Mouse (Mus musculus) kidney, embryonic 15.5 days (tissue): ENCODE data around the gene Flad1. TPM values are rescaled to one million over a fixed set of nuclear protein-coding genes. Genes with fewer than 3 reads are reported as not detected.

Source experiments
- ATAC-seq: fragments of 200-750 bp; cut with Nextera tagmentation; replicated peaks from 2 replicates; pipeline ENCODE4 v1.8.0; 2017; ENCODE audit warnings: moderate TSS enrichment; ENCODE audit not compliant: low FRiP score
- H3K27ac ChIP-seq: fragments of 300-500 bp; sonication (generic); 2 replicates; pipeline ENCODE4 v1.5.1; 2015; ENCODE audit warnings: mild to moderate bottlenecking, inconsistent platforms
- H3K27me3 ChIP-seq: fragments of 300-500 bp; sonication (generic); 2 replicates; pipeline ENCODE4 v1.6.1; 2015; ENCODE audit warnings: inconsistent platforms
- H3K36me3 ChIP-seq: fragments of 300-500 bp; sonication (generic); 2 replicates; pipeline ENCODE4 v1.6.1; 2015; ENCODE audit warnings: inconsistent platforms
- H3K4me1 ChIP-seq: fragments of 300-500 bp; sonication (generic); 2 replicates; pipeline ENCODE4 v1.6.1; 2015; ENCODE audit warnings: inconsistent platforms
- H3K4me2 ChIP-seq: fragments of 300-500 bp; sonication (generic); 2 replicates; pipeline ENCODE4 v1.6.1; 2015; ENCODE audit warnings: moderate library complexity, mild to moderate bottlenecking, inconsistent platforms
- H3K4me3 ChIP-seq: fragments of 300-500 bp; sonication (generic); replicated peaks from 2 replicates; pipeline ENCODE4 v1.5.1; 2015; ENCODE audit warnings: mild to moderate bottlenecking, inconsistent platforms
- H3K9ac ChIP-seq: fragments of 300-500 bp; sonication (generic); 2 replicates; pipeline ENCODE4 v1.6.1; 2015; ENCODE audit warnings: mild to moderate bottlenecking, inconsistent platforms
- H3K9me3 ChIP-seq: fragments of 300-500 bp; sonication (generic); replicated peaks from 2 replicates; pipeline ENCODE4 v1.6.1; 2016; ENCODE audit warnings: inconsistent platforms
- WGBS: fragments of 180-500 bp; shearing (Covaris S2); methylation state at CpG from one replicate; pipeline ENCODE4 v1.1.7; 2015; ENCODE audit warnings: mixed read lengths; 5-methylcytosine and 5-hydroxymethylcytosine counted together
- polyA plus RNA-seq: library from polyadenylated mRNA; unstranded; fragments of >200 nt; fragmentation: Nextera tagmentation; extraction: Ambion mirVana; gene quantifications from 2 replicates; pipeline ENCODE4 v1.2.1, GENCODE M21; 2015

Gene Flad1
- polyA plus RNA-seq, 1 experiment from 2014 or later: 31.4 TPM

DNA sequence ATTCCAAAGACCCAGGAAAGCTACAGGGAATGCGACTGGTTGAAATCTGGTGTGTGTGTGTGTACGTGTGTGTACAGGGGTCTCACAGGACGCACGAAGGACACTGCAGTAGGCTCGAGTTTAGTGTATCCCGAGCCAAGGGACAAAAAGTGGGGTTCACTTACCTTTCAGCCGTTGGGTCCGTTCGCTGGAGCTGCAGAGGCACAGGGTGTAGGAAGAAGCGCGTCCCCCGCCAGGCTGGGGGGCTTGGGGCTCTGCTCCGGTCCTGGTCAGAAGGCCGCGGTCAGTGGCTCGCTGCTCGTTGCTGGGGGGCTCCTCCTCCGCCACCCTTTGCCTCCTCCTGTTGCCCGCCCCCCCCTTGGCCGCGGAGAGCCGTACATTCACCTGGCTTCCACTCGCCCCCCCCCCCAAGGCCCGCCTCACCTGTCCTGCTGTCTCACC, 18.8 kb downstream of the Flad1 start:
- H3K9ac ChIP-seq: peak overlapping the region; percentile 59
- H3K4me3 ChIP-seq: peak overlapping the region; percentile 59
- H3K27me3 ChIP-seq: no peaks in the 10 kb centered on the region
- no peaks in the 10 kb centered on the region for H3K36me3 ChIP-seq
- ATAC-seq: no peak
- no peaks in the 10 kb centered on the region for H3K9me3 ChIP-seq
- under 1% methylated on average over 17 of the region's 24 CpGs for WGBS
- H3K4me1 ChIP-seq: peaks cover 80% of the 10 kb centered on the region
- peak overlapping the region; percentile 95 for H3K27ac ChIP-seq
- H3K4me2 ChIP-seq: peak overlapping the region; percentile 99

DNA sequence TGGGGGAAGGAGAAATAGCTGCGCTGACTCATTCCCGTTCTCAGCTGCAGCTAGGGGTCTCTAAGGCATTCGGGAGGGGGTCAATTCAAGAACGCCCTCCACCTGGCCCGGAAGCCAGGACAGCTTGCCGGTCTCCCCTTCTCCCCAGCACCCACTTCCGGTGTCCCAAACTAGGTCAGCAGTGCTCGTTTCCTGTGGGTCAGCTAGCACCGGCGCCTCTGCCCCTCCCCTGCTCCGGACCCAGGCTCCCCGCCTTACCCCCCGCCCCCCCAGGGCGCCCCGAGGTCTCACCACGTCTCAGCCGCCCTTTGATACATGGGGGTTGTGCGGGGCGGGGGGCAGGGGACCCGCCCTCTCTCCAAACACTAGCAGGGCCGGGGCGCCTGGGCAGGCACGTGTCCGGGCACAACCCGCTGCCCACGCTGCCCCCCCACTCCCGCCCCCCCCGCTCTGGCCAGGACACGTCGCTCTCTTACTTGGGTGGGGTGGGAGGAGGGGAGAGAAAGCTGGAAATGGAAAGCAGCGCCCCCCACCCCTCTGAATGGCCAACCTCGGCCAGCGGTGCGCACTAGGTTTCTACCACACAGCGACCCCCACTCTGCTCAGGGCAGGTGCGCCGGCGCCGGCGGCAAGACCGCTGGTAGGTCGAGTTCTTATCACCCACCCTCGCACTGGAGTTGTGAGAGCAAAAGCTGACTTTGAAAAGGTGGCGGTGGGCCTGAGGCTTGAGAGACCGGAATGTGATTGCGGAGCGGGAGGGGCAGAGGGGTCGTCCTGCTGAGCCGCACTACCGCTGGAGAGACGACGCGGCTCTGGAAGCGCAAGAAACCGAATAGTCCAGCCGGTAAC, 19.8 kb downstream of the Flad1 start:
- H3K27me3 ChIP-seq: no peaks in the 10 kb centered on the region
- peak overlapping the region; percentile 99 for H3K4me2 ChIP-seq
- WGBS: under 1% methylated on average over 55 of the region's 56 CpGs
- no peak for ATAC-seq
- H3K27ac ChIP-seq: peak overlapping the region; percentile 95
- H3K9me3 ChIP-seq: no peaks in the 10 kb centered on the region
- peaks cover 88% of the 10 kb centered on the region for H3K4me1 ChIP-seq
- H3K9ac ChIP-seq: peak overlapping the region; percentile 59
- no peaks in the 10 kb centered on the region for H3K36me3 ChIP-seq
- peak overlapping the region; percentile 59 for H3K4me3 ChIP-seq

DNA sequence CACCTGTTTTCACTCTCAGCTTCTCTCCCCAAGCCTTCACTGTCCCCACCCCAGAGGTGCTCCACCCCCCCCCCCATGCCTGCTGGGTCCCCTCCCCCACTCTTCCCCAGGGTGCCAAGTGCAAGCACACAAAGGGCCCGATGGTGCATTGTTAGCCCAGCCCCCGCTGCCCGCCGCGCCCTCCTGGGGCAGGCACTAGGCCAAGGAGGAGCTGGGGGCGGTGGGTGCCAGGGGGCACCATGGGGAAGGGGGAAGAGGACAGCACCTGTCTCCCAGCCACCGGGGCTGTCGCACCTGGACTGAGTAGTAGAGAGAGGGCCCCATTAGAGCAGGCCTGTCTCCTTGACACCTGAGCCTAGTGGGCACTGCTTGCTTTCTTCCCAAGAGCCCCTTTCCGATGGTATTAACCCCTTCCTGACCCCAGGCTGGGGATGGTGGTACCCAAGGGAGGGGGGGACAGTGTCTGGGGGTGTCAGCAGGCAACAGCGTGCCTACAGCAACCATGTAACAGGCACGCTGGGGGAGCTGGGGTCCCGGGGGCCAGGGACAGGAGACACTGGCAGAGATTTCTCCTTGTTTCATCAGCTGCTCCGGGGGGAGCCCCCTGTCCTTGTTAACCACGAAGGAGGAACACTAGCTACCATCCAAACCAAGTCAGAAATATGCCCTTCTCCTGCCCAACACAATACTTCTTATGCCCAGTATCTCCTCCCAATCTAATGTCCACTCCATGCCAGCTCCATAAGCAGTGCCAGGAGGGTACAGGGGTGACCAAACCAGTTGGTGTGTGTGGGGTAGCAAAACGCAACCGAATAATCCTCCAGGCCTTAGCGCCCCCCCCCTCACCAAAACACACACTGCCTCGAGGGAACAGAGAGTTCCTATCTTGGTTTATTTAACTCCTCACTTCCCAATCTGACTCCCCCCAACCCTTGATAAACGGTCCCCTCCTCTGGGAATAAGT, 20.7 kb downstream of the Flad1 start:
- 14% methylated on average over 19 of the region's 19 CpGs for WGBS
- H3K27ac ChIP-seq: peak overlapping the region; percentile 95
- no peak for ATAC-seq
- H3K4me3 ChIP-seq: peak overlapping the region; percentile 59
- H3K27me3 ChIP-seq: no peaks in the 10 kb centered on the region
- H3K9ac ChIP-seq: peak overlapping the region; percentile 59
- peaks cover 86% of the 10 kb centered on the region for H3K4me1 ChIP-seq
- no peaks in the 10 kb centered on the region for H3K36me3 ChIP-seq
- peak overlapping the region; percentile 99 for H3K4me2 ChIP-seq
- H3K9me3 ChIP-seq: no peaks in the 10 kb centered on the region

DNA sequence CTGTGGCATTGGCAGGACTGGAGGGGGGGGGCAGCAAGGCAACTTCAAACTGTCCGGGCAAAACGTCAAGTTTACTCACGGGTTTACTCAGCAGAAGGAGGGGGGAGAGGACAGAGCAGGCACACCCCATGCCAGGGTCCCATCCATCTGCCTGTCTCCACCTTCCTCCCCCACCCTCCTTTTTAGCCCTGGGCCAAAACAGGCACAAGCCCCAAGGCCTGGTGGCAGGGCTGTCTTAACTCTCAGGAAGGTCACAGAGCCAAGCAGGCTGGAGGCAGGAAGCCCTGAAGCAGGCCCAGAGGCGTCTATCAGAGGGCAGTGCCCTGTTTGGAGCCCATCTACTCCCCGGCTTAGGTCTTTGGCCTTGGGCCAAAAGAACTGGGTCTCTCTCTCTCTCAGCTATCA, 21.6 kb downstream of the Flad1 start:
- Histone ChIP-seq H3K4me1 (peaks cover 86% of the 10 kb centered on the region), H3K4me2 (peak overlapping the region; percentile 99), H3K36me3 (no peaks in the 10 kb centered on the region), H3K9me3 (no peaks in the 10 kb centered on the region), H3K27ac (peak overlapping the region; percentile 45; the same call in 1 of the 2 replicates), H3K27me3 (no peaks in the 10 kb centered on the region), H3K9ac (no peak overlapping the region), H3K4me3 (0 out of 2 replicates have a peak overlapping the region, but pooled peaks have one; percentile 59)
- WGBS: 39% methylated on average over 5 of the region's 5 CpGs
- ATAC-seq: no peak

DNA sequence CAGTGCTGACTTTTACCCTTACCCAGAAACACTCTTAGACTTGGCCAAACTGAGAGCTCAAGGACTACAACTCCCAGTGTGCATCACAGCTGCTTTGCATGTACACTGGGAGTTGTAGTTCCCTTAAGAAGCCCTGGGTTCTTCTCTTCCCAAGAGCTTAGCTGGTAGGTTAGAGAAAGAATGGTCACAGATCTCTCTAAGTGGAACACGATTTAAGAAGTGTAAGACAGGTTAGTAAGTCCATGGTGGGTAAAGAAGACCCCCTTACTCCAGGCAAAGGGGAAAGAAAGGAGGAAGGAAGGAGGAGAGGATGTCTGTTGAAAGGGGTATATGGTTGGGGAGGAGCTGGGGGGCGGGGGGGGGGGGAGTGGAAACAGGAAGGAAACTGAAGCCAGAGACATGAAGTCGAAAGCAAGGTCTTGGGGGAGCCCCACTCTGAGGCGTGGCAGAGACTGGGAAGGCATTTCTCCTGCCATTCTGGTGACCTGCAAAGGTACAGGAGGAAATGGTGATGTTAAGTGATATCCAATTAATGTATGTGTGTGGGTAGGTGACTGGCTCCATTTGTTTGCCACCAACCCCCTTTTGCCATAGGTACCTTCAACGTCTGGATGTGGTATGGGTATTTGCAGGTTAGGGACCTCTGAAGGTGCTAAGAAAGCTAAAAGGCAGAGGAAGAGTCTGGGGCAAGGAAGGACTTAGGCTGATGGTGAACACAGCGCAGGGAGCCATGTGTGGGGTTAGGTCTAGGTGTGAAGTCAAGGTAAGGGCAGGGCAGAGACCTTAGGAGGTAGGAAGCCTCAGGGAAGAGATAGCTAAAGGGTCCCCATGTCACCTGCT, 22.5 kb downstream of the Flad1 start:
- ATAC-seq: no peak
- Histone ChIP-seq H3K9me3 (no peaks in the 10 kb centered on the region), H3K4me2 (no peak overlapping the region), H3K4me1 (peaks cover 84% of the 10 kb centered on the region), H3K9ac (no peak overlapping the region), H3K36me3 (no peaks in the 10 kb centered on the region), H3K27ac (peak overlapping the region; percentile 45; the same call in 1 of the 2 replicates), H3K4me3 (no peak overlapping the region), H3K27me3 (no peaks in the 10 kb centered on the region)
- WGBS: 50% methylated on average over 6 of the region's 6 CpGs

DNA sequence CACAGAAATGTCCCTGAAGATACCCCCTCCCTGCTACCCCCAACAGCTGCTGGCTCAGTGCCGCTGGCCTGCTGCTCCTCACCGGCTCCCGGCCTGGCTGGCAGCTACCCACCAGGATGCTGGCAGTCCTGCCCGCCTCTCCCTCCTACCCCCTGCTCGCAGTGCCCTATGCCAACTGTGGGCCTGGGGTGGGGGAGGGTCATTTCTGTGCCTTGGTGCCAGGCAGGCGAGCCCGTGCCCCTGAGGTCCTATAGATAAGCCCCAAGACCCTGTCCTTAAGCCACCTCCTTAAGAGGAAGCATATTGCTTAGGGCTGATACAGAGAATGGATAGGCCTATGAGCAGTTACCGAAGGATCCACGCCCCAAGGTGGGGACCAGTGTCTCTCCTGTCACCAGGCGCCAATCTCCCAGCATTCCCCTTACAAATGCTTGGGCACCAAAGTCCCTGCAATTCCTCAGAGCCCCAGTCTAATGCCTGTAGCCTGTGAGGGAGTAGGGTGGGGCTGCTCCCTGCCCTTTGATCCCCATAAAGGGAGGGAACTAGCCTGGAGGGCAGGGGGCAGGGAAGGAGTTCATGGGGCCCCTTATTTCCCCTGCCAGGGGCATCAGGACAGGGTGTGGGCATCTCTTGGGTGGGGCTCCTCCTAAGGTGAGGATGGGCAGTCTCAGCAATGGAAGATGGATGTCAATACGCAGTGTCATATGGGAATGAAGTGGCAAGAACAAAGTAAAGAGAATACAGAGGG, 23.4 kb downstream of the Flad1 start:
- H3K9ac ChIP-seq: no peak overlapping the region
- 77% methylated on average over 11 of the region's 11 CpGs for WGBS
- 0 out of 2 replicates have a peak overlapping the region, but pooled peaks have one; percentile 27 for H3K27ac ChIP-seq
- H3K4me1 ChIP-seq: peaks cover 83% of the 10 kb centered on the region
- H3K4me2 ChIP-seq: 0 out of 2 replicates have a peak overlapping the region, but pooled peaks have one; percentile 15
- H3K9me3 ChIP-seq: no peaks in the 10 kb centered on the region
- H3K27me3 ChIP-seq: no peaks in the 10 kb centered on the region
- ATAC-seq: no peak
- no peaks in the 10 kb centered on the region for H3K36me3 ChIP-seq
- H3K4me3 ChIP-seq: 0 out of 2 replicates have a peak overlapping the region, but pooled peaks have one; percentile 3

DNA sequence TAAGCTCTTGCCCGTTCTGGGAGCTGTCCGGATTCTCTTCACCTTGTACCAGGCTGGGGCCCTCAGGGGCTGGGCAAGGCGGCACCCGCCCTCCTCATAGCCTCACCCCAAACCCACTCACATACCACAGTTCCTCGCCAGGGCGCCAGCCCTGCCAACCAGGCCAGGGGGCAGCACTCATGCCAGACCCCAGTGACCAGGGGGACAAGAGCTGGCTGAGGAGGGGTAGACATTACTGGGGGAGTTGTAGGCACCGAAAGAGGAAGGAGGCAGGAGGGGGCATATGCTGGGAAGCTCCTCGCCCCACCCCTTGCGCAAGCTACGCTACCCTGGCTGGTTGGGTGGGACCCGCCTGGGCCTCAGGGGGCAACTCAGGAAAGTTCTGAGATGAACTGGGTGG, 24.0 kb downstream of the Flad1 start:
- peaks cover 78% of the 10 kb centered on the region for H3K4me1 ChIP-seq
- no peak overlapping the region for H3K4me3 ChIP-seq
- no peak overlapping the region for H3K27ac ChIP-seq

DNA sequence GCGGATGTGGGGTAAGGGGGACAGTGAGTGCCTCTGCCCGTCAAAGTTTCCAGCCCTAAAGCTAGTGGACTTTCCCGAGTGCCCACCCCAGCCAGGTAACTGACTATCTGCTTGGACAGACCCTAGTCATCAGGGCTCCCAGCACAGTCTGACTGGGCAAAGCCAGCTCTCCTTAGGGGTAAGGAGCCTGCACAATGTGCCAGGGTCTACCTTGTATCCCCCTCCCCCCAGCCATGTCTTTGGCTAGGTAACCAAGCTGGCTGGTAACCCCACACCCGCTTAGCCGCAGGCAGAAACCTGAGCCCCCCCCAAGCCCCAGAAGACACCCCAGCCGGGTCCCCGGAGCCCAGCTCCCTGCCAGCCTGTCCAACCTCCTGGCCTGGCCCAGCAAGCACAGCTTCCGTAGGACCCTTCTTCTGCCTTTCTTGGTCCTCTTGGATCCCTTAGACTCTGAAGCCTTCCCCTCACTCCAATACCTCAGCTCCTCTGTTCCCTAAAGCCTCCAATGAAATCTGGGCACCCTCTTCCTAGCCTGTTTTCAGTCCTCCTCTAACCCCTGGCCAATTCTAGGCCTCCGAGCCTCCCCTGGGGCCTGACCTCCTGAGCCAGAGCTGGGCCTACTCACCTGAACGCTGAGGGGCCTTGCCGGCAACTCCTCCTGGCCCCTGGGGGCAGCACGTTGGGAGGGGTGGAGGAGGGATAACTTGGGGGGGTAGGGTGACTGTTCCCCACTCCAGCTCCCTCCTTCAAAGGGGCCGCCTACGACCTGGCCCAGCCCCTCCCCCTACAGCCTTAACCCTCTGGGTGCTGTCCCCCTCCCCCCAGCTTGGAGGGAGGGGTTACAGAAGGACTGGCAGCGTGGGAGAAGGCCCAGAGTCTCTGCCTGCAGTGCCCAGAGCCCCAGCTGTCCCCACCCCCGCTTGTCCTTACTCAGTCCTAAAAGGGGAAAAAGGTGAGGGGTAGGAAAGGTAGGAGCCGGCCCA, 24.9 kb downstream of the Flad1 start:
- H3K4me2 ChIP-seq: 0 out of 2 replicates have a peak overlapping the region, but pooled peaks have one; percentile 23
- no peaks in the 10 kb centered on the region for H3K9me3 ChIP-seq
- ATAC-seq: no peak
- WGBS: 51% methylated on average over 17 of the region's 17 CpGs
- H3K27me3 ChIP-seq: no peaks in the 10 kb centered on the region
- H3K27ac ChIP-seq: no peak overlapping the region
- no peaks in the 10 kb centered on the region for H3K36me3 ChIP-seq
- peaks cover 69% of the 10 kb centered on the region for H3K4me1 ChIP-seq
- H3K4me3 ChIP-seq: no peak overlapping the region
- H3K9ac ChIP-seq: no peak overlapping the region

More for the DNA sequence above, 24.0 kb downstream of the Flad1 start:
- ATAC-seq: no peak
- Histone ChIP-seq H3K9ac (no peak overlapping the region), H3K27me3 (no peaks in the 10 kb centered on the region), H3K36me3 (no peaks in the 10 kb centered on the region), H3K9me3 (no peaks in the 10 kb centered on the region), H3K4me2 (0 out of 2 replicates have a peak overlapping the region, but pooled peaks have one; percentile 23)
- 83% methylated on average over 11 of the region's 11 CpGs for WGBS

DNA sequence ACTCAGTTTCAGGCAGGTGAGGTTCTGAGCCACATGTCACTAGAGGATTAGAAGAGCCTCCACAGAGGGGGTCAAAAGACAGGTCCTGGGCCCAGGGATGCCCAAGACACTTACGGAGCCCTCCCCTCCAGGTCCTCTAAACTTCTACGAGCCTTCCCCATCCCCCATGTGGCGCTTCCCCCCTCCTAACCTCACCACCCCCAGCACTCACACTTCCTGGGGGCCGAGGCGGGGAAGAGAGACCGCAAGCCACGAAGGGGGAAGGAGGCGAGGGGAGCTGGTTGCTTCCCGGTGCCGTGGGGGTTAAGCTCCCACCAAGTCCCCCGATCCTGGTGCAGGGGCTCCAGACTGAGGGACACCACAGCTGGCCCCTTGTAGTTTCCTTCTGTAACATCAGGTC, 26.2 kb downstream of the Flad1 start:
- 49% methylated on average over 11 of the region's 11 CpGs for WGBS
- Histone ChIP-seq H3K4me2 (no peak overlapping the region), H3K36me3 (peaks cover 11% of the 10 kb centered on the region), H3K4me1 (peaks cover 56% of the 10 kb centered on the region), H3K9me3 (no peaks in the 10 kb centered on the region), H3K4me3 (no peak overlapping the region), H3K27ac (no peak overlapping the region), H3K27me3 (no peaks in the 10 kb centered on the region), H3K9ac (0 out of 2 replicates have a peak overlapping the region, but pooled peaks have one; percentile 29)
- no peak for ATAC-seq
